Mouse (Mus musculus) spleen, adult 2 months (tissue): ENCODE results near the gene Cabp2.

Source experiments
- CTCF ChIP-seq: fragments of 200-500 bp; IDR thresholded peaks from 2 replicates; pipeline ENCODE4 v1.5.1; 2011; ENCODE audit warnings: mild to moderate bottlenecking, inconsistent platforms; ENCODE audit not compliant: insufficient read depth, insufficient read length, insufficient replicate concordance; ENCODE audit errors: extremely low read depth
- POLR2A ChIP-seq: fragments of 200-500 bp; IDR thresholded peaks from 2 replicates; pipeline ENCODE4 v1.6.1; 2011; ENCODE audit warnings: low read depth, low read length, inconsistent platforms

- TF ChIP-seq CTCF (no peak), POLR2A (no peak)
Measured at GRCm38 (mm10) chr19:4033298-4033697, 48.1 kb upstream of the Cabp2 start.
